Mouse (Mus musculus): ENCODE results near the gene Myh6. TPM values are rescaled to one million over a fixed set of nuclear protein-coding genes. Genes with fewer than 3 reads are reported as not detected.
"Not testable (repeated sequence)": the region's sequence is repeated elsewhere in the genome, so short reads cannot be mapped to it uniquely, and the experiment has no call there.

The Myh6 gene
- total RNA-seq, 2 experiments from 2014 or later: 4.2 to 5.2 TPM

DNA sequence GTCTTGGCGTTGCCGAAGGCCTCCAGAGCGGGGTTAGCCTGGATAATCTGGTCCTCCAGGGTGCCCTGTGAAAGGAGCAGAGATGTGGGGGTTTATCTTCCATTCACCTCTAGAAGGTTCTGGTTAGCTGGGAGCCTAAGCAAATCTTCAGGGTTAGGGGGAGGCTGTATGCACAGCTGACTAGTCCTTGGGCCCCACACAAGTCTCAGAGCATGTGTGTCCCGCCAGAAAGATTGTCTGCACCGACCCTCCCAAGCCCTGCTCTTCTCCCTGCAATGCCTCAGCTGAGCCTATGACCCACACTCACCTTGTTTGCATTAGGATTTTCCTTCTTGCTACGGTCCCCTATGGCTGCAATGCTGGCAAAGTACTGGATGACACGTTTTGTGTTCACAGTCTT lies 4.0 kb downstream of the Myh6 start:
- intact Hi-C loops (cut with DNase I): no loop called here

GRCm38 (mm10) chr14:54961487-54961886 lies 5.2 kb downstream of the Myh6 start:
- DNase-seq (ENCODE audit: low spot score in 2 of 2): no peak
- intact Hi-C loops (cut with DNase I): no loop called here

More for the DNA sequence above, 4.0 kb downstream of the Myh6 start:
- DNase-seq (ENCODE audit: low spot score in 2 of 2): no peak

- intact Hi-C loops (cut with DNase I): no loop called here
- DNase-seq (ENCODE audit: low spot score in 2 of 2): no peak
These were observed 6.0 kb downstream of the Myh6 start for GRCm38 (mm10) chr14:54960769-54961168.

DNA sequence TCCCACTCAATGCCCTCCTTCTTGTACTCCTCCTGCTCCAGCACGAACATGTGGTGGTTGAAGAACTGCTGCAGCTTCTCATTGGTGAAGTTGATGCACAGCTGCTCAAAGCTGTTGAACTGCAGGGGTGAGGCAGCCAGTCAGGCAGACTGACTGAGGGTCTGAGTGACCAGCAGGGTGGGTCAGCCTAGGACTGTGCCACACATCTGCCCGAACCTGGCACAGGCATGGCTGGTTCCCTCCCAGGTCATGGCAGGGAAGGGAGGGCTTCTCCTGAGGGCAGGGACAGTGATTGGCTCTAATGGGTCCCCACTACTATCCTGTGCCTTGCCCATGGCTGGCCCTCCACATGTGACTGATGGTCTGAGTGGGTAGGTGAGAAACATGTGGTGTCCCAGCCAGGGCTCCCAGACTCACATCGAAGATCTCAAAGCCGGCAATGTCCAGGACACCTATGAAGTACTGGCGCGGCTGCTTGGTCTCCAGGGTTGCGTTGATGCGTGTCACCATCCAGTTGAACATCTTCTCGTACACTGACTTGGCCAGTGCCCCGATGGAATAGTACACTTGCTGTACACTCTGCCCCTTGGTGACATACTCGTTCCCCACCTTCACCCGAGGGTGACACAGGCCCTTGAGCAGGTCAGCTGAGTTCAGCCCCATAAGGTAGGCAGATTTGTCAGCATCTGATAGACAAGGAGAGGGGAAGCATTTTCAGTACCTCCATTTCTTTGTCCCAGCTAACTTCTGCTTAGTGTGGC lies 6.7 kb downstream of the Myh6 start:
- intact Hi-C loops (cut with DNase I); DNase-seq (ENCODE audit: low spot score in 2 of 2): not testable (repeated sequence)

DNA sequence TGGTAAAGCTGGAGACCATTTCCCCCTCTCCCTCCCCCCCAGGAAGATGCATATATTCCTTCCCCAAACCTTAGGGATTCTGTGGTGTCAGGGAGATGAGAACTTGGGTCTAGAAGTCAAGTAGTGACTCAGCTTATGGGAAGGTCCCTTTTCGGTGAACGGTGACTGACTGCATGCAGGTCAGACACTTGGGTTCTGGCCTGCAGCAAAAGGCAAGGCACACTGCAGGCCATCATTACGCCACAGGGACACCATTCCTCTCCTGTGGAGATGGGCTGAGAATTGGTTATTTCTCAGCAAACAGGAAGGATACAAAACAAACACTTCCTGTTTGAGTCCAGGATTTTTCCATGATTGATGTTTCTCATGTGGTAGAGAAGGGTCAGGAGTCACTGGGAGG lies 7.5 kb downstream of the Myh6 start:
- intact Hi-C loops (cut with DNase I): no loop called here
- no peak for DNase-seq (ENCODE audit: low spot score in 2 of 2)

GRCm38 (mm10) chr14:54958503-54958902 lies 8.2 kb downstream of the Myh6 start:
- intact Hi-C loops (cut with DNase I): no loop called here
- DNase-seq (ENCODE audit: low spot score in 2 of 2): no peak

- intact Hi-C loops (cut with DNase I): no loop called here
- DNase-seq (ENCODE audit: low spot score in 2 of 2): no peak
These were observed 10.2 kb downstream of the Myh6 start for GRCm38 (mm10) chr14:54956533-54956932.

- intact Hi-C loops (cut with DNase I): no loop called here
- no peak for DNase-seq (ENCODE audit: low spot score in 2 of 2)
These were observed 11.2 kb downstream of the Myh6 start for GRCm38 (mm10) chr14:54955481-54955880.

DNA sequence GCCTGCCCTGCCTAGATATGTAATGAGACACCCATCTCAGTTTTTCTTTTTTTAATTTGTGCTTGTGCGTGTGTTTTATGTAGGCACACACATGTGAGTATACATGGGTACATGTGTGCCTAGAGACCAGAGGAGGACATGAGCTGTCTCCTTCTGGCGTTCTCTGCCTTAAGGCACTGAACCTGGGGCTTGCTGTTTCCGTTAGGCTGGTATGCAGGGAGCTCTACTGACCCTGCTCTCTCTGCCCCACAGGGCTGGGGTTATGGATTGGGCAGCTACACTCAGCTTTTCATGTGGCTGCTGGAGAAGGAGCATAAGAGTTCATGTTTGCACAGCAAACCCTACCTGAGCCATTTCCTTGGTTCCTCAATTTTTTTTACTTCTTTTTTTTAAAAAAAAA lies 12.3 kb downstream of the Myh6 start:
- no peak for DNase-seq (ENCODE audit: low spot score in 2 of 2)
- intact Hi-C loops (cut with DNase I): no loop called here

DNA sequence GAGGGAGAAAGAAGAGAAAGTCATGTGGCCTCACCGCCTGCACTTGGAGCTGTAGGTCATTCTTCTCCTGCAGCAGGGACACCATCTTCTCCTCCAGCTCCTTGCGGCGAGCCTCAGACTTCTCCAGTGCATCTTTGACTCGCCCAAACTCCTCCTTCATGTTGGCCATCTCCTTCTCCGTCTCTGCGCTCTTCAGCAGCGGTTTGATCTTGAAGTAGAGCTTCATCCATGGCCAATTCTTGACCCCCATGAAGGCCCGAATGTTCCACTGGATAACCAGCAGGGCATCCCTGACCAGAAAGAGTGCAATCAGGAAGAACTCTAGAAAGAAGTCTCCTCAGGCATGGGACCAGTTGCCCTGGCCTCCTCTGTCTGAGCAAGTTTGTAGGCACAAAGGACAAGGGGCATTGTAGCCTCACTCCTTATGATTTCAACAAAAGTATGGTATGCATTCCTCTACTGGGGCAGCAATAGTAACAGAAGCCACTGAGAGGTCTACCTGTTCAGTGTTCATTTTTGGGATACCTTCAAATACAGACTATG lies 13.0 kb downstream of the Myh6 start:
- no peak for DNase-seq (ENCODE audit: low spot score in 2 of 2)
- intact Hi-C loops (cut with DNase I): no loop called here

DNA sequence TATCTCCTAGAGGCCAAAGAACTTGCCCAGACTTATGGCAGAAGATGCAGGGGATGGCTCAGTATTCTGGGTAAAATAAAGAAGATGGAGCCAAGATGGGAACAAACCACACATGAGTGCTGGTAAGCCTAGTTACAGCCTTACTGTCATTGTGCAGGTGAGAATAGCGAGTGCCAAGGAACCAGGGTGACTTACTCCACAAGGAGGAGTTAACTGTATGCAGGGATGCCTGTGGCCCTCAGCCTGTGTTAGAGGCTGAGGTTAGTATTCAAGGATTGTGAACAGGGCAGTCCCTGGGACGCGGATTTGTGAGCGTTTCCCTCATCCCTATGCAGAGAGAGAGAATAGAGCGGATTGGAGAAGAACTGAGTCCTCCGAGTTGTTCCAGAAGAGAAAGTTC lies 15.1 kb downstream of the Myh6 start:
- intact Hi-C loops (cut with DNase I): no loop called here
- DNase-seq (ENCODE audit: low spot score in 2 of 2): no peak

GRCm38 (mm10) chr14:54950493-54950892 lies 16.2 kb downstream of the Myh6 start:
- DNase-seq (ENCODE audit: low spot score in 2 of 2): no peak
- intact Hi-C loops (cut with DNase I): no loop called here

DNA sequence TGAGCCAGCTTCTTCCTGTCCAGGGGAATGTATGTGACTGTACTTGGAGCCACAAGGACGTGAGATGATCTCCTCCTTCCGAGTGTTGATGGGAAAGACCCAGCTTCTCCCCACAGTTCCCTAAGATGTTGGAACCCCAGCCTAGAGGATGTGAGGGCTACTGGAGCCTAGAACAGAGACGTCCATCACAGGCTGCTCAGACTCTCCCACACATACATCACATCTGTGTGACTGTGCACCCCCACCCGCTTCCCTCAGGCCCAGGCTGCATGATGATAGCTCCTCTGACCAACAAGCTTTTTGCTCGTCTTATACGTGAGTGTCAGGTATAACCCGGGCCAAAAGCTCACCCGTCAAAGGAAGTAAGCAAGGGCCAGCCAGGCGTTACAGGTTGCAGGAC lies 17.9 kb downstream of the Myh6 start:
- intact Hi-C loops (cut with DNase I): loop anchor here (1.0 kb wide), 1 partner anchor 26 kb away; no protein-coding TSS in a partner anchor
- DNase-seq (ENCODE audit: low spot score in 2 of 2): no peak

- intact Hi-C loops (cut with DNase I); DNase-seq (ENCODE audit: low spot score in 2 of 2): not testable (repeated sequence)
These were observed 19.7 kb downstream of the Myh6 start for GRCm38 (mm10) chr14:54947008-54947407.

- intact Hi-C loops (cut with DNase I): no loop called here
- no peak for DNase-seq (ENCODE audit: low spot score in 2 of 2)
These were observed 20.6 kb downstream of the Myh6 start for GRCm38 (mm10) chr14:54945975-54946704.

GRCm38 (mm10) chr14:54944939-54945338 lies 21.8 kb downstream of the Myh6 start:
- DNase-seq (ENCODE audit: low spot score in 2 of 2): no peak
- intact Hi-C loops (cut with DNase I): no loop called here

DNA sequence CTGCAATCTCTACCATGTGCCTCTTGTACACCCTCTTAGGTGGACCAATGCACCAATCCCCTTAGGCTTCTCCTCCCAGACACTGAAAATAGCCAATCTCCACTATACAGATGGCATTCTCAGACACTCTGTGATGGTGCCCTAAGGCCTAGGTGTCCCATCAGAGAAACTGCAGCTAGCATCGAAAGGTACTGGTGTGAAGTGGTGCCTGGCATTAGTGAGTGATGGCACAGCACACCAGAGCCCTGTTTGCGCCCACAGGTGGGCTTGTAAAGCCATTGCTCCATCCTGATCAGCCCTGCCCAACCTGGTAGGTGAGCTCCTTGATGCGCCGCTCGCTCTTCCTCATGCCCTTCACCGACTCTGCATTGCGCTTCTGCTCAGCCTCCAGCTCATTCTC lies 22.8 kb downstream of the Myh6 start:
- DNase-seq (ENCODE audit: low spot score in 2 of 2): no peak
- intact Hi-C loops (cut with DNase I): no loop called here

- intact Hi-C loops (cut with DNase I): no loop called here
- DNase-seq (ENCODE audit: low spot score in 2 of 2): no peak
These were observed 24.2 kb downstream of the Myh6 start for GRCm38 (mm10) chr14:54942479-54942878.

DNA sequence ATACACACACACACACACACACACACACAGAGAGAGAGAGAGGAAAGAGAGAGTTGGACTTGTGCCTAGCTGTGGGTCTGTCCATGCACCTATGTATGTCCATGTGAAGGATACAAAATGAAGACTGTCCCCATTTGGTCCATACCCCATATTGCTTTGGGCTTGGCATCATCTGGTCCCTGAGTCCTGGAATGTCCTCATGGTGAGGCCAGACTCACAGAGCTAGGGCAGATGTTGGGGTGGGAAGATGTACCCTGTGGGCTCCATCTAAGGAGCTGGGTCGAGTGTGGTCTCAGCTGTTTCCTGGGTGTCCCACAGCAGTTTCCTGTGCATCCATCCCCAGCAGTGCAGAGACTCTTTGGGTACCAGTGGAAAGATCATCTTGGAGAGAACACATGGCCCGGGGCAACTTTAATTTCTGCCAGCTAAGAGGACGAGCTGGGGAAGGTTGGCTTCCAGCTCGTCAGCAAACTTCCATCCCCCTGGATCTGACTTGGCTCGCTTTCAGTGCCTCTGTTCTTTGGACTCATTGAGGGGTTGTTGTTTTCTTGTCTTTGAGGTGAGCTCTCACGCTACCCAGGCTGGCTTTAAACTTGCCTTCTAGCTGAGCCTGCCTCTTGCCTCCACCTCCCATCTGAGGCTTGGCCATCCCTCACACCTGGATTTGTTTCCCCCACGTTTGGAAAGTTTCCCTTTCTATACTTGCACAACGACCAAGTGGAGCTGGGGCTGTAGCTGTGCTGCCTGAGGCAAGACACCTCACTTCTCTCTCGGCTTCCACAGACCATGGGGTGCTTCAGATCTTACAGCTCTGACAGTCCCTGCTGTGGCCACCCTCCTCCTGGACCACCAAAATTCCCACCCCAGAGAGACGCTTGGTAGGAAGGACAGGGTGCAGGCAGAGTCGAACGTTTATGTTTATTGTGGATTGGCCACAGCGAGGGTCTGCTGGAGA lies 25.4 kb downstream of the Myh6 start:
- intact Hi-C loops (cut with DNase I): no loop called here

DNA sequence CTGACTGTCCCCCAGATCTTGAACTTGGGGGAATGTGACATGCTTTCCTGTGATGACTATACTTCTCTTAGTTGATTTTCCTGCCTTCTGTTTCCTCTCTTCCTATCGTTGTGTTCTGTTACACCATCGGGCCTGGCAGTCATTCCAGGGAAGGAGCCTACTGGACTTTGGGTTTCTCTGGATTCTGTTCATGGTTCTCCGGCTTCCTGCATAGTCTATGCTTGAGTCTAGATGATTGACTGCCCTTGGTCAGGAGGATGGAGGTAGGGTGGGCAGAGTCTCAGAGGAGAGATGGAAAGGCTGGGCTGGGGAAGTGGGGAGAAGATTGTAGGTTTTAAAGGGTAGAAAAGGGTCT lies 26.6 kb downstream of the Myh6 start:
- DNase-seq (ENCODE audit: low spot score in 2 of 2): no peak
- intact Hi-C loops (cut with DNase I): no loop called here

More for the DNA sequence above, 25.4 kb downstream of the Myh6 start:
- DNase-seq (ENCODE audit: low spot score in 2 of 2): no peak

All from left cerebral cortex, postnatal 36 days (tissue).